Mouse (Mus musculus) bone marrow macrophage, adult 2 months (primary cell): ENCODE results near the gene Ncan.

Source experiments
- CTCF ChIP-seq: IDR thresholded peaks from 2 replicates; pipeline ENCODE4 v1.5.1; 2012; ENCODE audit warnings: low read depth, mild to moderate bottlenecking, low read length, moderate library complexity
- POLR2A ChIP-seq: IDR thresholded peaks from 2 replicates; pipeline ENCODE4 v1.6.1; 2012; ENCODE audit warnings: mild to moderate bottlenecking, low read depth, low read length, borderline replicate concordance

GRCm38 (mm10) chr8:70136591-70136990 lies 15.9 kb upstream of the Ncan start:
- no peak for TF ChIP-seq CTCF
- TF ChIP-seq POLR2A = no peak
